Mouse (Mus musculus): ENCODE measurements around the gene Hdac10. TPM values are rescaled to one million over a fixed set of nuclear protein-coding genes. Genes with fewer than 3 reads are reported as not detected.

Gene Hdac10
- polyA plus RNA-seq, 1 experiment = 4.6 TPM

GRCm38 (mm10) chr15:89122649-89123366 lies 5.7 kb downstream of the Hdac10 start, which contains the start of gene Tubgcp6:
Gene Tubgcp6 (minus strand): TSS chr15:89123112.
- H3K27ac ChIP-seq (replicated peaks; ENCODE audit: low read depth, low read length) = no peak within 1 kb of the TSS
- H3K4me1 ChIP-seq (ENCODE audit: control insufficient read depth, insufficient read depth, insufficient read length, low read length) = peaks cover 18% of the 10 kb centered on the region

GRCm38 (mm10) chr15:89118007-89118406 lies 10.5 kb downstream of the Hdac10 start:
- no peak overlapping the region for H3K4me3 ChIP-seq (ENCODE audit: insufficient read depth, low read depth, low read length)
- peaks cover 8% of the 10 kb centered on the region for H3K4me1 ChIP-seq (ENCODE audit: control insufficient read depth, insufficient read depth, insufficient read length, low read length)
- no peak overlapping the region for H3K27ac ChIP-seq (replicated peaks; ENCODE audit: low read depth, low read length)

More at GRCm38 (mm10) chr15:89122649-89123366, 5.7 kb downstream of the Hdac10 start, which contains the start of gene Tubgcp6:
- peak within 1 kb of the TSS; percentile 88 for H3K4me3 ChIP-seq (ENCODE audit: insufficient read depth, low read depth, low read length)

- H3K4me3 ChIP-seq (ENCODE audit: insufficient read depth, low read depth, low read length) = no peak overlapping the region
- H3K27ac ChIP-seq (replicated peaks; ENCODE audit: low read depth, low read length) = no peak overlapping the region
- H3K4me1 ChIP-seq (ENCODE audit: control insufficient read depth, insufficient read depth, insufficient read length, low read length) = no peaks in the 10 kb centered on the region
Measured at GRCm38 (mm10) chr15:89110147-89110546, 18.4 kb downstream of the Hdac10 start.

- no peaks in the 10 kb centered on the region for H3K4me1 ChIP-seq (ENCODE audit: control insufficient read depth, insufficient read depth, insufficient read length, low read length)
- no peak overlapping the region for H3K27ac ChIP-seq (replicated peaks; ENCODE audit: low read depth, low read length)
- H3K4me3 ChIP-seq (ENCODE audit: insufficient read depth, low read depth, low read length) = no peak overlapping the region
Measured at GRCm38 (mm10) chr15:89106976-89107375, 21.5 kb downstream of the Hdac10 start.

- no peaks in the 10 kb centered on the region for H3K4me1 ChIP-seq (ENCODE audit: control insufficient read depth, insufficient read depth, insufficient read length, low read length)
- H3K4me3 ChIP-seq (ENCODE audit: insufficient read depth, low read depth, low read length) = no peak overlapping the region
- no peak overlapping the region for H3K27ac ChIP-seq (replicated peaks; ENCODE audit: low read depth, low read length)
Measured at GRCm38 (mm10) chr15:89106073-89106472, 22.4 kb downstream of the Hdac10 start.

GRCm38 (mm10) chr15:89104425-89104824 lies 24.1 kb downstream of the Hdac10 start:
- no peaks in the 10 kb centered on the region for H3K4me1 ChIP-seq (ENCODE audit: control insufficient read depth, insufficient read depth, insufficient read length, low read length)
- H3K4me3 ChIP-seq (ENCODE audit: insufficient read depth, low read depth, low read length) = no peak overlapping the region
- H3K27ac ChIP-seq (replicated peaks; ENCODE audit: low read depth, low read length) = no peak overlapping the region

GRCm38 (mm10) chr15:89103921-89104320 lies 24.6 kb downstream of the Hdac10 start:
- Histone ChIP-seq H3K27ac (replicated peaks; ENCODE audit: low read depth, low read length) (no peak overlapping the region), H3K4me3 (ENCODE audit: insufficient read depth, low read depth, low read length) (no peak overlapping the region), H3K4me1 (ENCODE audit: control insufficient read depth, insufficient read depth, insufficient read length, low read length) (no peaks in the 10 kb centered on the region)

- H3K27ac ChIP-seq (replicated peaks; ENCODE audit: low read depth, low read length) = no peak overlapping the region
- no peak overlapping the region for H3K4me3 ChIP-seq (ENCODE audit: insufficient read depth, low read depth, low read length)
- no peaks in the 10 kb centered on the region for H3K4me1 ChIP-seq (ENCODE audit: control insufficient read depth, insufficient read depth, insufficient read length, low read length)
Measured at GRCm38 (mm10) chr15:89102646-89103045, 25.9 kb downstream of the Hdac10 start.

- Histone ChIP-seq H3K4me1 (ENCODE audit: control insufficient read depth, insufficient read depth, insufficient read length, low read length) (no peaks in the 10 kb centered on the region), H3K4me3 (ENCODE audit: insufficient read depth, low read depth, low read length) (no peak overlapping the region), H3K27ac (replicated peaks; ENCODE audit: low read depth, low read length) (no peak overlapping the region)
Measured at GRCm38 (mm10) chr15:89100823-89101222, 27.7 kb downstream of the Hdac10 start.

- no peaks in the 10 kb centered on the region for H3K4me1 ChIP-seq (ENCODE audit: control insufficient read depth, insufficient read depth, insufficient read length, low read length)
- H3K4me3 ChIP-seq (ENCODE audit: insufficient read depth, low read depth, low read length) = no peak overlapping the region
- H3K27ac ChIP-seq (replicated peaks; ENCODE audit: low read depth, low read length) = no peak overlapping the region
Measured at GRCm38 (mm10) chr15:89098616-89099015, 29.9 kb downstream of the Hdac10 start.

GRCm38 (mm10) chr15:89097450-89097849 lies 31.1 kb downstream of the Hdac10 start:
- H3K4me1 ChIP-seq (ENCODE audit: control insufficient read depth, insufficient read depth, insufficient read length, low read length) = no peaks in the 10 kb centered on the region
- H3K4me3 ChIP-seq (ENCODE audit: insufficient read depth, low read depth, low read length) = no peak overlapping the region
- no peak overlapping the region for H3K27ac ChIP-seq (replicated peaks; ENCODE audit: low read depth, low read length)

GRCm38 (mm10) chr15:89092181-89092580 lies 36.3 kb downstream of the Hdac10 start:
- Histone ChIP-seq H3K27ac (replicated peaks; ENCODE audit: low read depth, low read length) (no peak overlapping the region), H3K4me1 (ENCODE audit: control insufficient read depth, insufficient read depth, insufficient read length, low read length) (peaks cover 6% of the 10 kb centered on the region; the same call in 1 of the 2 replicates), H3K4me3 (ENCODE audit: insufficient read depth, low read depth, low read length) (no peak overlapping the region)

GRCm38 (mm10) chr15:89090662-89091061 lies 37.8 kb downstream of the Hdac10 start:
- H3K4me1 ChIP-seq (ENCODE audit: control insufficient read depth, insufficient read depth, insufficient read length, low read length) = peaks cover 6% of the 10 kb centered on the region; the same call in 1 of the 2 replicates
- no peak overlapping the region for H3K4me3 ChIP-seq (ENCODE audit: insufficient read depth, low read depth, low read length)

GRCm38 (mm10) chr15:89089248-89090051 lies 39.0 kb downstream of the Hdac10 start:
- peak overlapping the region; percentile 85 for H3K4me3 ChIP-seq (ENCODE audit: insufficient read depth, low read depth, low read length)
- H3K27ac ChIP-seq (replicated peaks; ENCODE audit: low read depth, low read length) = peak overlapping the region; percentile 74
- peaks cover 6% of the 10 kb centered on the region; the same call in 1 of the 2 replicates for H3K4me1 ChIP-seq (ENCODE audit: control insufficient read depth, insufficient read depth, insufficient read length, low read length)

More at GRCm38 (mm10) chr15:89090662-89091061, 37.8 kb downstream of the Hdac10 start:
- H3K27ac ChIP-seq (replicated peaks; ENCODE audit: low read depth, low read length) = no peak overlapping the region

GRCm38 (mm10) chr15:89088607-89089247 lies 39.8 kb downstream of the Hdac10 start, which contains the start of gene Selenoo:
Gene Selenoo (plus strand): TSS chr15:89089084.
- peaks cover 6% of the 10 kb centered on the region; the same call in 1 of the 2 replicates for H3K4me1 ChIP-seq (ENCODE audit: control insufficient read depth, insufficient read depth, insufficient read length, low read length)
- H3K27ac ChIP-seq (replicated peaks; ENCODE audit: low read depth, low read length) = peak within 1 kb of the TSS; percentile 74
- H3K4me3 ChIP-seq (ENCODE audit: insufficient read depth, low read depth, low read length) = peak within 1 kb of the TSS; percentile 85

All from brown adipose tissue, adult 24 weeks (tissue).